Mouse (Mus musculus) lung, embryonic 16.5 days (tissue): Measurements from ENCODE around the gene Nrde2. TPM values are rescaled to one million over a fixed set of nuclear protein-coding genes. Genes with fewer than 3 reads are reported as not detected.

Source experiments
- ATAC-seq: fragments of 200-750 bp; cut with Nextera tagmentation; 2 replicates; pipeline ENCODE4 v1.8.0; 2017; ENCODE audit warnings: low read depth, mild to moderate bottlenecking, moderate library complexity
- H3K27ac ChIP-seq: fragments of 300-500 bp; sonication (generic); 2 replicates; pipeline ENCODE4 v1.5.1; 2014; ENCODE audit warnings: mild to moderate bottlenecking, control low read depth, low read length
- H3K27me3 ChIP-seq: fragments of 300-500 bp; sonication (generic); 2 replicates; pipeline ENCODE4 v1.6.1; 2014; ENCODE audit warnings: low read depth, low read length, mixed read lengths; ENCODE audit not compliant: control insufficient read depth, insufficient read depth
- H3K36me3 ChIP-seq: fragments of 300-500 bp; sonication (generic); 2 replicates; pipeline ENCODE4 v1.6.1; 2014; ENCODE audit warnings: low read length; ENCODE audit not compliant: control insufficient read depth, insufficient read depth
- H3K4me1 ChIP-seq: fragments of 300-500 bp; sonication (generic); replicated peaks from 2 replicates; pipeline ENCODE4 v1.6.1; 2014; ENCODE audit warnings: low read length, mixed read lengths; ENCODE audit not compliant: control insufficient read depth, insufficient read depth
- H3K4me2 ChIP-seq: fragments of 300-500 bp; sonication (generic); 2 replicates; pipeline ENCODE4 v1.6.1; 2014; ENCODE audit warnings: low read depth, low read length, control low read depth
- H3K4me3 ChIP-seq: fragments of 300-500 bp; sonication (generic); 2 replicates; pipeline ENCODE4 v1.5.1; 2014; ENCODE audit warnings: mild to moderate bottlenecking, low read length, control low read depth
- H3K9ac ChIP-seq: fragments of 300-500 bp; sonication (generic); 2 replicates; pipeline ENCODE4 v1.6.1; 2014; ENCODE audit warnings: low read length, control low read depth
- H3K9me3 ChIP-seq: fragments of 300-500 bp; sonication (generic); 2 replicates; pipeline ENCODE4 v1.6.1; 2016; ENCODE audit warnings: low read length; ENCODE audit not compliant: control insufficient read depth
- WGBS: fragments of 180-500 bp; shearing (Covaris S2); extraction: QIAGEN DNeasy Blood & Tissue Kit; methylation state at CpG from one replicate; pipeline ENCODE4 v1.1.7; 2014; 5-methylcytosine and 5-hydroxymethylcytosine counted together
- polyA plus RNA-seq: library from polyadenylated mRNA; unstranded; fragments of >200 nt; fragmentation: Nextera tagmentation; extraction: Ambion mirVana; gene quantifications from 2 replicates; pipeline ENCODE4 v1.2.1, GENCODE M21; 2015

Gene Nrde2
- polyA plus RNA-seq, 1 experiment from 2014 or later, result 13.2 TPM

DNA sequence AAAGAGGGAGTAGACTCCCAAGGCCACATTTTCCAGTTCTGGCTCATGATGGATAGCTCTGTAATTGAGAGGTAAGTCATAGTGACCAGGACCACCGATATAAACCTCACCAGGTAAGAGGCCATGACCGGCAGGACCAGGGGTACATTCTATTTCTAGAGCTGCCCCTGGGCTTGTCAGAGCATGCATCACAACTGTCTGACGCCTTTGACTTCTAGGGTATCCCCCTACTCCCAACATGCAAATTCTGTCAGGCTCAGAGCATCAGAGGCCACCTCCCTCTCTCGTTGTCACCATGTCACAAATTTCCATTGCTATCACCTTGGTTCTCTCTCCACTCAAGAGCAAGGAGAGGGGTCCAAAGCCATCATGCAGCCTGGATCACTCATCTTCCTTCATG, 68.7 kb downstream of the Nrde2 start:
- ATAC-seq, result no peak
- H3K9me3 ChIP-seq, result no peaks in the 10 kb centered on the region
- H3K9ac ChIP-seq, result no peak overlapping the region
- 79% methylated on average over 4 of the region's 4 CpGs for WGBS
- no peaks in the 10 kb centered on the region for H3K27me3 ChIP-seq
- H3K36me3 ChIP-seq, result no peaks in the 10 kb centered on the region
- no peak overlapping the region for H3K4me3 ChIP-seq
- no peak overlapping the region for H3K4me2 ChIP-seq
- H3K27ac ChIP-seq, result no peak overlapping the region
- H3K4me1 ChIP-seq, result no peaks in the 10 kb centered on the region

DNA sequence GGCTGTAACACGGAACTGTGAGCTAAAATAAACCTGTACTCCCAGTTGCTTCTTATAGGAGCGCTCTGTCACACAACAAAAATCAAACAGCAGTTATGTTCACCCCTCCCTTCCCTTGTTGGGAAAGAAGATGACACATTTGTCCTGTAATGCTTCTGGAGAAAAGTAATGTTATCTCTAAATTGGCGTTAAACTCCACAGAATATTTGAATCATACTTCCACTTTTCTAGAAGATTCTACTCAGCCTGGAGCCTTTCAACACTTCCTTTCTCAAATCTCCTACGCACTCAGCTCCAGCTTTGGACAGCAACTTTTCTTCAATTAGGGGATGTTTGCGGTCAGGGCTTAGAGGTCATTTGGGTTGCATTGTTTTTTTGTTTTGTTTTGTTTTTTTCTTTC, 70.2 kb downstream of the Nrde2 start:
- H3K4me1 ChIP-seq, result peaks cover 8% of the 10 kb centered on the region
- no peak overlapping the region for H3K4me3 ChIP-seq
- 78% methylated on average over 5 of the region's 5 CpGs for WGBS
- H3K36me3 ChIP-seq, result no peaks in the 10 kb centered on the region
- H3K27me3 ChIP-seq, result no peaks in the 10 kb centered on the region
- H3K4me2 ChIP-seq, result no peak overlapping the region
- H3K9me3 ChIP-seq, result no peaks in the 10 kb centered on the region
- H3K9ac ChIP-seq, result no peak overlapping the region
- no peak overlapping the region for H3K27ac ChIP-seq
- ATAC-seq, result no peak

DNA sequence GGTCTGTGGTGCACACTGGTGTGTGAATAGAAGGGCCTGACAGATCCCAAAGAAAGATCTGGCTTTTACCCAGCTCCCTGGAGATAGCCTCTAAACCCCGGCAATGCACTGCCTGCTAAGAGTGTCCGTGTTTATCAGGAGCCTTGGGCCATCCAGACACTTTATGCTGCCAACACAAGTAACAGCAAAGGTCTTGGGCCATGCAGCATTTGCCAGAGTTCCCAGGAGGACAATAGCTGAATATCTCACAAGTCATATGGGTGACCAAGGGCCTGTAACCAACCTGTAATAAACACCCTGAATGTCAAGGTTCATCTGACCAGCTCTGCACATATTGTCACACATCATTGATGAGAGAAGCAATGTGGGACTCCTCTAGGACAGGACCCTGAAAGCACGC, 71.4 kb downstream of the Nrde2 start:
- 72% methylated on average over 3 of the region's 3 CpGs for WGBS
- no peaks in the 10 kb centered on the region for H3K36me3 ChIP-seq
- no peak for ATAC-seq
- H3K4me1 ChIP-seq, result peaks cover 14% of the 10 kb centered on the region
- no peak overlapping the region for H3K4me2 ChIP-seq
- H3K9me3 ChIP-seq, result no peaks in the 10 kb centered on the region
- H3K9ac ChIP-seq, result no peak overlapping the region
- H3K27ac ChIP-seq, result no peak overlapping the region
- H3K27me3 ChIP-seq, result no peaks in the 10 kb centered on the region
- H3K4me3 ChIP-seq, result no peak overlapping the region

DNA sequence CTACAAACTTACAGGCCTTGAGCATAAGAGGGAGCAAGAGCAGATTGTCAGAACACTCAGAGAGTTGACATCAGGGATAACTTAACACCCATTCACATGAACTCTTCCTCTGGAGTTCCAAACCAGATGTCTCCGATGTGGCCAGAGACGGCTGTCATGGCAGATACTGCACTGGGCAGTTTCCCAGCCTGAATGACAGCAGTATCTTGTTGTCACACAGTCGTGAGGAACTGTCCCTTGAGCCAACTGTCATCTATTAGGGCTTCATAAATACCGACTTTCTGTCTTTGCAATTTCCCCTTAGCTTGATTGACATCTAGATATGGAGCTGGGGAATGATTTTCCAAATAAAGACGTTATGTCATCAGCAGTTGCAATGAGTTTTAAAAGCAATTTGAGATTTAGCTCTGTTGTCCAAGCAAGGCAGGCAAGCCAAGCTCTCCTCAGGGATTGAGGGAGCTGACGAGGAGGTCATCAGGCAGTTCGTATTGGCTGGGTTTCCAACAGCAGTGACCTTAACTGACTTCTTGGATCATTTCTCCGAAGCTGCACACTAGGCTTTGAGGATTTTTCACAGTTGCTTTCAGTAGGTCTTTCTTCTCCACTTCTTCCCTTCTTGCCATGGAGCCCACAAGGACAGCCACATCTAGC, 79.7 kb downstream of the Nrde2 start:
- 40% methylated on average over 8 of the region's 8 CpGs for WGBS
- Histone ChIP-seq H3K36me3 (no peaks in the 10 kb centered on the region), H3K4me1 (peaks cover 10% of the 10 kb centered on the region), H3K27me3 (no peaks in the 10 kb centered on the region), H3K4me3 (no peak overlapping the region), H3K9ac (no peak overlapping the region), H3K9me3 (no peaks in the 10 kb centered on the region), H3K27ac (peak overlapping the region; percentile 60), H3K4me2 (no peak overlapping the region)
- ATAC-seq, result peak; percentile 97

DNA sequence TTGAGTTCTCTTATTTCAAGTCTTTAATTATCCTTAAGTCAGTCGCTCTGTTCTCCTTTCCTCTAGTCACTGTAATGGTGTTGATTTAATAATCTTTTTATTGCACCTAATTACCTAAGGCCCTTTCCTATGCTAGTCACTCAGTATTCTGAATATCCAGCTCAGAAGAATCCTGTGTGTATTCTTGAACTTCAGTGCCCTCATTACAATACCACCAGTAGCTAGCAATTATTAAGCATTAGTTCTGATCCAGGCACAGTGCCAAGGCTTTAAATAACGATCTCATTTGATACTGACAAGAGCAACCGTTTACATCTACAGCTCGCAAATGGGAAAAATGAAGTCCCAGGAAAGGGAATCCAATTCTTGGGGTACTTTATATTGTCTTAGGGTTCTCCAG, 83.7 kb downstream of the Nrde2 start:
- no peak overlapping the region for H3K27ac ChIP-seq
- ATAC-seq, result no peak
- 56% methylated on average over 4 of the region's 4 CpGs for WGBS
- H3K9ac ChIP-seq, result no peak overlapping the region
- H3K27me3 ChIP-seq, result no peaks in the 10 kb centered on the region
- H3K4me3 ChIP-seq, result no peak overlapping the region
- H3K4me2 ChIP-seq, result no peak overlapping the region
- no peaks in the 10 kb centered on the region for H3K36me3 ChIP-seq
- H3K4me1 ChIP-seq, result no peaks in the 10 kb centered on the region
- H3K9me3 ChIP-seq, result no peaks in the 10 kb centered on the region

Other genes with a start within 250 kb of the Nrde2 start
- 4.0 and 4.9 TPM in 2 replicates for gene Kcnk13, start 195.2 kb downstream of the Nrde2 start, polyA plus RNA-seq
- 259 and 266 TPM in 2 replicates for gene Psmc1, start 49.5 kb downstream of the Nrde2 start, polyA plus RNA-seq
- 1,745 and 1,859 TPM in 2 replicates for gene Calm1, start 39.8 kb upstream of the Nrde2 start, polyA plus RNA-seq